Mouse (Mus musculus) midbrain, postnatal 0 days (tissue): Measurements from ENCODE around the gene Pkp1. TPM values are rescaled to one million over a fixed set of nuclear protein-coding genes. Genes with fewer than 3 reads are reported as not detected.

Experiments
- ATAC-seq: fragments of 200-750 bp; cut with Nextera tagmentation; 2 replicates; pipeline ENCODE4 v1.8.0; 2017; ENCODE audit warnings: moderate number of reproducible peaks, mild to moderate bottlenecking, moderate TSS enrichment, moderate library complexity; ENCODE audit not compliant: low FRiP score
- DNase-seq: peaks from one replicate; pipeline ENCODE4 v3.0.0-alpha.2; 2015; ENCODE audit warnings: low spot score
- H3K27ac ChIP-seq: fragments of 300-500 bp; sonication (generic); 2 replicates; pipeline ENCODE4 v1.5.1; 2014; ENCODE audit warnings: low read depth, mild to moderate bottlenecking, low read length, mixed read lengths
- H3K27me3 ChIP-seq: fragments of 300-500 bp; sonication (generic); 2 replicates; pipeline ENCODE4 v1.6.1; 2014; ENCODE audit warnings: low read length, control low read depth, mixed read lengths; ENCODE audit not compliant: insufficient read depth
- H3K36me3 ChIP-seq: fragments of 300-500 bp; sonication (generic); 2 replicates; pipeline ENCODE4 v1.6.1; 2014; ENCODE audit warnings: low read length, control low read depth, mixed read lengths; ENCODE audit not compliant: insufficient read depth
- H3K4me1 ChIP-seq: fragments of 300-500 bp; sonication (generic); 2 replicates; pipeline ENCODE4 v1.6.1; 2014; ENCODE audit warnings: mild to moderate bottlenecking, control low read depth, antibody characterized with exemption, low read length, mixed read lengths; ENCODE audit not compliant: insufficient read depth
- H3K4me2 ChIP-seq: fragments of 300-500 bp; sonication (generic); 2 replicates; pipeline ENCODE4 v1.6.1; 2014; ENCODE audit warnings: low read depth, mild to moderate bottlenecking, low read length, mixed read lengths; ENCODE audit not compliant: poor library complexity, severe bottlenecking
- H3K4me3 ChIP-seq: fragments of 300-500 bp; sonication (generic); 2 replicates; pipeline ENCODE4 v1.5.1; 2014; ENCODE audit warnings: low read depth, mild to moderate bottlenecking, low read length, moderate library complexity
- H3K9ac ChIP-seq: fragments of 300-500 bp; sonication (generic); replicated peaks from 2 replicates; pipeline ENCODE4 v1.6.1; 2014; ENCODE audit warnings: mild to moderate bottlenecking, low read length, moderate library complexity, mixed read lengths; ENCODE audit not compliant: poor library complexity, severe bottlenecking
- H3K9me3 ChIP-seq: fragments of 300-500 bp; sonication (generic); 2 replicates; pipeline ENCODE4 v1.6.1; 2016; ENCODE audit warnings: low read length, control low read depth
- CTCF ChIP-seq: IDR thresholded peaks from 2 replicates; pipeline ENCODE4 v1.5.1; 2016; ENCODE audit warnings: antibody characterized with exemption, mild to moderate bottlenecking
- WGBS: fragments of 180-500 bp; shearing (Covaris S2); extraction: QIAGEN DNeasy Blood & Tissue Kit; methylation state at CpG from one replicate; pipeline ENCODE4 v1.1.7; 2014; 5-methylcytosine and 5-hydroxymethylcytosine counted together
- polyA plus RNA-seq: library from polyadenylated mRNA; unstranded; fragments of >200 nt; fragmentation: Nextera tagmentation; extraction: Ambion mirVana; gene quantifications from 2 replicates; pipeline ENCODE4 v1.2.1, GENCODE M21; 2015
- total RNA-seq: library from RNA; depleted of rRNA; stranded (reverse); fragments of >200 nt; gene quantifications from 2 replicates; pipeline ENCODE4 v1.2.3, GENCODE M21; 2014

The Pkp1 gene
- total and polyA plus RNA-seq, 2 experiments from 2014 or later: 0.16 to 2.9 TPM

DNA sequence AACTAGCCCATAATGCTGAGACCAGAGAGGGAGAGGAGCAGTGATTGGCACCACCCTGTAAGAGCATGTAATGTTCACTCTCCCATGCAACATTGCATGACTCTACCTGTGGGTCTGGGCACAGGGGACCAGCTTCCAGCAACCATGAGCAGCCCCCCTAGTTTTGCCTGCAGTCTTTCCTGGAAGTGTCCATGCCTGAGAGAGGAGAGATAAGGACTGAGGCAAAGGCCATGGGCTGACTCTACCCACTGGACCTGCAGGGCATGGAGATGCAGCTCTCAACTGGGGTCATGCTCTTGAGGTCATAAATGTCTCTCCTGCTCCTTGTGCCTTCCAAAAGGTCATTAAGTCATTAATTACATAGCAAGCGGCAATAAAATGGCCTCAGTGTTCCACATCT lies 17.1 kb upstream of the Pkp1 start:
- Histone ChIP-seq H3K27ac (no peak overlapping the region), H3K9ac (no peak overlapping the region), H3K4me2 (no peak overlapping the region), H3K27me3 (no peaks in the 10 kb centered on the region), H3K9me3 (no peaks in the 10 kb centered on the region), H3K4me3 (no peak overlapping the region), H3K4me1 (no peaks in the 10 kb centered on the region), H3K36me3 (no peaks in the 10 kb centered on the region)
- TF ChIP-seq CTCF: no peak
- 84% methylated on average over 1 of the region's 1 CpGs for WGBS
- no peak for ATAC-seq
- no peak for DNase-seq

DNA sequence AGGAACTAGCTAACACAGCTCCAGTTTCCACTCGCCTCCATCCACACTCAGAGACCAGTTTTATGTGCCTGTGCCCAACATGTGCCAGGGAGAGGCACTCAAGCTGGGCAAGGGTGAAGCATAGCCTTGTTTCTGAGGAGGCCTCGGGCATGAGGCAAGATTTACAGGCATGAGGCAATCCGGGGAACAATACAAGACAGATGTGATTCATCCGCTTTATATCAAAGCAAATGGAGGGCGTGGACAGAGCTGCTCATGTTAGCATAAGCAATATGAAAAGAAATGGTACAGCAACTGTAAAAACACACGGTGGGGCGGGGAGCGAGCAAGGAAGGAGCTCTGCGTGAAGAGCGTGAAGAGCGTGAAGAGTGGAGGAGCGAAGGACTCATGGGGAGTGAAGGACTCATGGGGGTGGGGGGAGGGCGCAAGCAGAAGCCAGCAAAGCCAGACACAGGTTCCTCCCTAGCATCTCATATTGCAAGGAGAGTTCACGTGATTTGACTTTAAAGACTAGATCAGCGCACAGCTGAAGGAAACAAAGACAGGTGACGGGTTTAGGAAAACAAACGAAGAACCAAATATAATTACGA lies 14.8 kb upstream of the Pkp1 start:
- 80% methylated on average over 18 of the region's 18 CpGs for WGBS
- ATAC-seq (no peak), DNase-seq (no peak)
- H3K27me3 ChIP-seq: no peaks in the 10 kb centered on the region
- H3K4me3 ChIP-seq: no peak overlapping the region
- no peaks in the 10 kb centered on the region for H3K4me1 ChIP-seq
- no peak overlapping the region for H3K4me2 ChIP-seq
- no peaks in the 10 kb centered on the region for H3K9me3 ChIP-seq
- no peak for TF ChIP-seq CTCF
- no peaks in the 10 kb centered on the region for H3K36me3 ChIP-seq
- no peak overlapping the region for H3K9ac ChIP-seq
- H3K27ac ChIP-seq: no peak overlapping the region

DNA sequence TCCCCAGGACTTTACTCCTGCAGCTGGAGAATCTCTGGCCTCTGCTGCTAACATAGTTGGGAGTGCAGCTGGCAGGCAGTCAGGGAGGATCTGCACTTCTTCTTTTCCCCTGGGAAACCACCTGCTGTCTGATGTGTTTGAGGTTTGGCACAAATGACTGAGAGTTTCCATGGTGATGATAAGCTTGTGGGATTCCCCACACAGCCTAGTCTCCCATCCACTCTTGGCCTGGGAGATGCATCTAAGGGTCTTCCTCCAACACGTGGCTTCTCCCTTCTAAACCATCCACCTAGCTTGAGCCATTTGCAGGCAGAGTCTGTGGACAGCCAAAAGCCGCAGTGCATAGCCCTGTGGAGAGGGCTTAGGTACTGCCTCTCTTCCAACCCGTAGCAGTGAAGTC lies 10.9 kb upstream of the Pkp1 start:
- WGBS: 52% methylated on average over 3 of the region's 3 CpGs
- DNase-seq (peak; percentile 34), ATAC-seq (0 out of 2 replicates have a peak, but pooled peaks have one; percentile 20)
- Histone ChIP-seq H3K4me1 (no peaks in the 10 kb centered on the region), H3K4me3 (no peak overlapping the region), H3K27ac (no peak overlapping the region), H3K4me2 (no peak overlapping the region), H3K36me3 (no peaks in the 10 kb centered on the region), H3K9me3 (no peaks in the 10 kb centered on the region), H3K9ac (no peak overlapping the region), H3K27me3 (no peaks in the 10 kb centered on the region)
- TF ChIP-seq CTCF: no peak

DNA sequence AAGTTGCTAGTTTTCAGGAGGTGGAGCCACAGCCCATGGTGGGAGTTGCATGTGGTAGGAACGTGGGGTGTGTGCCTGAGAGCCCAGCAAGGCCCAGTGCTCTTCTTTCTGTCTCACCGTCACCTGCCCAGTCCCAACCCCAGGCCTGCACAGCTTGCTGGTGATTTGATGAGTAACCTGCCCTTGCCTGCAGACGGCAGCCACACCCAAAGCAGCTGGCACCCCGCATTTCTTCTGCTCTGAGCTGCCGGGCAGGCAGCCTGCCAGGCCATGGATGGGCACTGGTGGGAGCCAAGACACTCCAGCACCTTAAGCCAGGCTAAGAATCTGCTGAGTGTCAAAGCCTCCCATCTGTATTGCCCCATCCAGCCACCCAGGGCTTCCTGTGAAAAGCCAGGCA lies 6.8 kb upstream of the Pkp1 start:
- Histone ChIP-seq H3K4me3 (no peak overlapping the region), H3K9me3 (no peaks in the 10 kb centered on the region), H3K4me2 (no peak overlapping the region), H3K9ac (no peak overlapping the region), H3K27ac (no peak overlapping the region), H3K27me3 (peaks cover 5% of the 10 kb centered on the region; the same call in 1 of the 2 replicates), H3K36me3 (no peaks in the 10 kb centered on the region), H3K4me1 (no peaks in the 10 kb centered on the region)
- WGBS: 71% methylated on average over 5 of the region's 5 CpGs
- no peak for DNase-seq
- no peak for ATAC-seq
- TF ChIP-seq CTCF: no peak

DNA sequence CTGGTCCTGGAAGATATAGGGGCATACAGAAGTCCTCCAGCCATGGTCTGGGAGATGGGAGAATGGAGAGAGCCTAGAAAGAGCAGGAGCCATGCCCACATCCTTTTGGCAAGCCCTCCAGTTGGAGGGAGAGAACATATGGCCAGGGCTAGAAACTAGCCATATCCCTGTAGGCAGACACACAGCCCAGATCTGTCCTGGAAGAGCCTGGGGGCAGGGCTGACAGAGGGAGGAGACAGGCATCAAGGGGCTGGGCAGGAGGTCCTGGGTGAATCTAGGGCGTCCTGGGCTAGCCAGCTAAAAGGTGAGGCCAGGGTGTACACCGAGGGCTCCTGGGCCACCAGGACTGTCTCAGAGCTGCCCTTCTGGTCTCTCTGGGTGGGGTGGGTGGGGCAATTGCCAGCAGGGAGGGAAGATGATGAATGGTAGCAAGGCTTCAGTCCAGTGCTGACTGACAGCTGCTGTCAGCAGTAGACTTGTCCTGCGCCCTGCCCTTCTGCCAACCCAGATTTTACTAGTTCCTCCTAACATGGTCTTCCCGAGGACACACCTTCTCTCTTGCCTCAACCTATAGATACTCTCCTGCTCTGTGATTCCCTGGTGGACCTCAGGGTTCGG lies 5.5 kb upstream of the Pkp1 start:
- 79% methylated on average over 5 of the region's 5 CpGs for WGBS

DNA sequence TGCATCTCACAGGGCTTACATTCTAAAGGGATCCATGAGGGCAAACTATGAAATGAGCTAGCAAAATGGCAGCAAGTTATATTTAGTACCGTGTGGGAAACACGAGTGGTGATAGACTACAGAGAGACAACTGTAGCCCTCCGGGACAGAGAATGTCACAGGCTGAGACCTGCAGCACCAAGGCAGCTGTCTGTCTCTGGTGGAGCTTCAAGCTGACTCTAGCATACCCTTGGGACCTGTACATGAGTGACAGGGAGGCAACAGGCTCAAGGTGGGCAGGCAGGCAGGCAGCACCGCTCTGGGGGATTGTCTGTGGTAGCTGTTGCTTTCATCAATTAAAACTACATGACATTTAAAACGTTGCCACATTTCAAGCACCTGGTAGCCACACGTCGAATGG lies 4.2 kb upstream of the Pkp1 start:
- DNase-seq (no peak), ATAC-seq (no peak)
- Histone ChIP-seq H3K36me3 (no peaks in the 10 kb centered on the region), H3K9me3 (no peaks in the 10 kb centered on the region), H3K9ac (no peak overlapping the region), H3K27me3 (peaks cover 31% of the 10 kb centered on the region), H3K4me3 (no peak overlapping the region), H3K27ac (no peak overlapping the region), H3K4me1 (no peaks in the 10 kb centered on the region), H3K4me2 (no peak overlapping the region)
- TF ChIP-seq CTCF: no peak
- WGBS: 77% methylated on average over 7 of the region's 7 CpGs

More for the DNA sequence above, 5.5 kb upstream of the Pkp1 start:
- ATAC-seq (no peak), DNase-seq (no peak)
- no peaks in the 10 kb centered on the region for H3K36me3 ChIP-seq
- H3K4me1 ChIP-seq: no peaks in the 10 kb centered on the region
- no peak overlapping the region for H3K9ac ChIP-seq
- no peaks in the 10 kb centered on the region for H3K9me3 ChIP-seq
- no peak overlapping the region for H3K4me3 ChIP-seq
- no peak overlapping the region for H3K4me2 ChIP-seq
- H3K27ac ChIP-seq: no peak overlapping the region
- no peak for TF ChIP-seq CTCF
- peaks cover 18% of the 10 kb centered on the region for H3K27me3 ChIP-seq
